8 mouse cellular contexts compared by ENCODE assay signal in the genomic region with DNA sequence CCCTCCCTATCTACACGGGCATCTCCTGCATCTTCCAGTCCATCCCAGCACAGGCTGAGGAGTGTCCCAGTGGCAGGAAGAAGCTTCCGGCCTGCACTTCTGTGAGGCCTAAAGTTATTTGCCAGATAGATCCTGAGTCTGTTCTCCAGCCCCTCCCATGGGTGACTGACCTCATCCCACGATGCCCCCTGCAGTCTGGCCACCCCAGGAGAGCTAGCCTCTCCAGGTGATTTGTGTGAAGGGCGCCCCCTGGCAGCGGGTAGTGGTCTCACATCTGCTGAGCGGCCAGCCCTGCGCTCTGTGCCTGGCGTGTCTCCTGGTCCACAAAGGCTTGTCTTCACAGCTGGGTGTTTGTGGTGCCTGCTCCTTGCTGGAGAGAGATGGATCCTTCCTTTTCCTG.
DNase-seq lines count a peak whose midpoint lies in the region; ATAC-seq lines count a peak whose summit lies in the region.

No protein-coding gene starts in this region.

- DNase-seq in adrenal gland, adult 18-20 months (ENCODE audit: low spot score in 2 of 2), result peak; percentile 50 to 67
- no peak for DNase-seq in adrenal gland, adult 8-10 months
- peak; percentile 61 for DNase-seq in adrenal gland, postnatal 25 days
- peak; percentile 78 for DNase-seq in kidney, postnatal 10 days
- peak; percentile 69 to 82 for DNase-seq in thymus, postnatal 10 days (ENCODE audit: low spot score in 2 of 2)
- DNase-seq in frontal cortex, postnatal 25 days (ENCODE audit: low spot score in 2 of 2), result no peak

- 0 out of 2 replicates have a peak, but pooled peaks have one; percentile 29 for ATAC-seq in granulocyte monocyte progenitor cell, adult 5-6 weeks (replicated peaks; ENCODE audit: poor library complexity, severe bottlenecking)
- ATAC-seq in megakaryocyte progenitor cell, adult 5-6 weeks (replicated peaks; ENCODE audit: poor library complexity), result peak; percentile 51

Comparison
In these comparisons a context has a peak if more than half of its experiments do, and no peak if none do; other contexts are left out.
1. DNase-seq: peak in adrenal gland, adult 18-20 months (2 of 2), adrenal gland, postnatal 25 days (single experiment), kidney, postnatal 10 days (single experiment) and thymus, postnatal 10 days (2 of 2); none in adrenal gland, adult 8-10 months (single experiment) and frontal cortex, postnatal 25 days (0 of 2).